Mouse (Mus musculus) kidney, adult 2 months (tissue): ENCODE measurements around the gene Zbtb38.

Experiments used
- CTCF ChIP-seq: fragments of 200-500 bp; conservative IDR thresholded peaks from 2 replicates; pipeline ENCODE4 v1.5.1; 2011; ENCODE audit warnings: low read depth, mild to moderate bottlenecking, control low read depth, low read length, moderate library complexity, mixed read lengths; ENCODE audit not compliant: insufficient read depth, insufficient read length
- POLR2A ChIP-seq: fragments of 200-500 bp; IDR thresholded peaks from one replicate; pipeline ENCODE4 v1.6.1; 2011; ENCODE audit warnings: low read depth, low read length, control low read depth

DNA sequence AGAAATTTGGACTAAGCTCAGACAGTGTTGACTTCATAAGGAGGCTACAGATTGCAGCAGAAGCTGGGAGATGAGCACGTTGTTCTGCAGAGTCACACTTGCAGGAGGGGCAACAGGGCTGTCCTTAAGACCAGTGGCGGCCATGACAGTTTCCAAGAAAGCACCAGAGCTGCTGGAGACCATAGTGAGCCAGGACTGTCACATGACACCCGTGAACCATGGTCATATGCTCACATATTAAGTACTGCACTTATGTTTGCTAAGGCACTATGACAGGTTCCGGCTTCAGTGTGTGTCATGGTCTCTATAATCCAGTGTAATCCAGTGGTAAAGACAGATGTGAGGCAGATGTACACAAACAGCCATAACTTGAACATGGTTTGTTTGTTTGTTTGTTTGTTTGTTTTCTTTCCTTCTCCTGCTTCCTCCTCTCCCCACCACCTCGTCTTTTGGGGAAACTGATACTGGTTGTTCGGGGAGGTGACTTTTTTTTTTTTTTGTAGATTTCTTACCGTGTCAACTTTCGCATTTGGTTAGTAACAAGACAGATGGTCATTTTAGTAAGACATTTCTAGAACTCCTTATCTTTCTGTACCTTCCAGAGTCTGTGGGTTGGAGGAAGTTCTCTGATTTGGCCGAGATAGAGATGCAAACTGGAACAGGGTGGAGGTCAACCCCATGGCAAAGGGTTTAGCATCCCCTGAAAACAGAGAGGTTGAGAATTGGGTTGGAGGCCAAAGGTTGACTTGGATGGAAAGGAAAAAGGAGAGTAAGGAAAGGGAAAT, 11.4 kb upstream of the Zbtb38 start:
- TF ChIP-seq POLR2A: no peak
- TF ChIP-seq CTCF: no peak
